Mouse (Mus musculus) olfactory bulb, adult 2 months (tissue): ENCODE measurements around the gene Pax4.

Source experiments
- CTCF ChIP-seq: fragments of 200-500 bp; IDR thresholded peaks from 2 replicates; pipeline ENCODE4 v1.5.1; 2012; ENCODE audit warnings: low read depth, mild to moderate bottlenecking, low read length, moderate library complexity; ENCODE audit not compliant: insufficient read depth
- POLR2A ChIP-seq: fragments of 200-500 bp; IDR thresholded peaks from 2 replicates; pipeline ENCODE4 v1.6.1; 2012; ENCODE audit warnings: mild to moderate bottlenecking, low read depth, low read length, moderate library complexity; ENCODE audit not compliant: insufficient read depth

DNA sequence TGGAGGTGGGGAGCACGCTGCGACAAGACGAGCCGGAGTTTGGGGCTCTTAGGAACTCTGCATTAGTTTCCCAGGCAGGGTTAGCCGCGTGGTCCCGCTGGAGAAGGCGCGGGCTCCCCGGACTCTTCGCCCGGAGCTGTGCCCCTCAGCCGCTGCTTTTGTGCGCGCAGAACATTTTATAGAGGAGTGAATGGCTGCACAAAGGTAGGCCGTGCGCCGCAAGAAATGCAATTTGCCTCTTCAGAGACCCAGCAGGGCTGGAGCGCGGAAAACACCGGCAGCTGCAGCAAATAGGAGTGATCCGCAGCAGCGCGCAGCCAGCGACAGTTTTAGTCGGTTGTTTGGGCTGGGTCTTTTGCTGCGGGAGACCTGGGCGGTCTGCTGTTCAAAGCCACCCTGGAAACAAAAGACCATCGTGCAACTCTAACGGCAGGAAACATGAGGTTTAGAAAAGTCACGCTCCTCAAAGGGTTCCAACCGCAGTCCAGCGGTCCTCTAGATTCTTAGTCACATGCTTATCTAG lies 51.4 kb downstream of the Pax4 start, which contains the start of gene Zfp800:
- TF ChIP-seq CTCF (no peak), POLR2A (no peak)
